Mouse (Mus musculus): Measurements from ENCODE around the gene Neil1. TPM values are rescaled to one million over a fixed set of nuclear protein-coding genes. Genes with fewer than 3 reads are reported as not detected.
A peak's percentile ranks its signal among the peaks of the same experiment; 100 is the strongest.

The Neil1 gene
- 1 to 10 TPM; 9.4 to 9.8 TPM for total RNA-seq (2021)
- long read RNA-seq, experiment 1, transcript Neil1-203 (10 exons, 1,693 nt): major isoform, 5 of 13 reads
- long read RNA-seq, experiment 1, partial matches to known transcripts: 1 of 13 reads
- long read RNA-seq, experiment 1, other reads (novel, unspliced or antisense): 6 of 13 reads
- long read RNA-seq, experiment 2, partial matches to known transcripts: 0 of 9 reads
- long read RNA-seq, experiment 2, other reads (novel, unspliced or antisense): 7 of 9 reads

GRCm38 (mm10) chr9:57148144-57148878 lies at the start of gene Neil1:
Gene Neil1, minus strand, starts transcription at chr9:57148305.
- intact Hi-C loops (cut with DNase I): no loop called here

GRCm38 (mm10) chr9:57197414-57197813 lies 49.3 kb upstream of the Neil1 start:
- DNase-seq (ENCODE audit: low spot score in 2 of 2): no peak
- intact Hi-C loops (cut with DNase I): no loop called here

More at GRCm38 (mm10) chr9:57148144-57148878, at the start of gene Neil1:
- peak; percentile 90 to 95 for DNase-seq (ENCODE audit: low spot score in 2 of 2)

- intact Hi-C loops (cut with DNase I): no loop called here
These were observed 48.6 kb upstream of the Neil1 start for GRCm38 (mm10) chr9:57196708-57197107.

GRCm38 (mm10) chr9:57168411-57168810 lies 20.3 kb upstream of the Neil1 start:
- intact Hi-C loops (cut with DNase I): no loop called here
- no peak for DNase-seq (ENCODE audit: low spot score in 2 of 2)

More at GRCm38 (mm10) chr9:57196708-57197107, 48.6 kb upstream of the Neil1 start:
- no peak for DNase-seq (ENCODE audit: low spot score in 2 of 2)

- intact Hi-C loops (cut with DNase I): no loop called here
These were observed 18.1 kb upstream of the Neil1 start for GRCm38 (mm10) chr9:57166173-57166572.

GRCm38 (mm10) chr9:57163137-57163536 lies 15.0 kb upstream of the Neil1 start:
- intact Hi-C loops (cut with DNase I): loop anchor here (5.0 kb wide), 1 partner anchor 54 kb away; no protein-coding TSS in a partner anchor
- no peak for DNase-seq (ENCODE audit: low spot score in 2 of 2)

More at GRCm38 (mm10) chr9:57166173-57166572, 18.1 kb upstream of the Neil1 start:
- DNase-seq (ENCODE audit: low spot score in 2 of 2): no peak

GRCm38 (mm10) chr9:57162496-57162895 lies 14.4 kb upstream of the Neil1 start:
- intact Hi-C loops (cut with DNase I): loop anchor here (5.0 kb wide), 1 partner anchor 55 kb away; no protein-coding TSS in a partner anchor
- DNase-seq (ENCODE audit: low spot score in 2 of 2): no peak

GRCm38 (mm10) chr9:57158506-57158905 lies 10.4 kb upstream of the Neil1 start:
- DNase-seq (ENCODE audit: low spot score in 2 of 2): no peak
- intact Hi-C loops (cut with DNase I): loop anchor here (5.0 kb wide), 1 partner anchor 274 kb away; no protein-coding TSS in a partner anchor

- peak; percentile 97 to 98 for DNase-seq (ENCODE audit: low spot score in 2 of 2)
- intact Hi-C loops (cut with DNase I): loop anchor here (5.0 kb wide), 1 partner anchor 274 kb away; no protein-coding TSS in a partner anchor
These were observed 9.9 kb upstream of the Neil1 start, which contains the start of gene Commd4 for GRCm38 (mm10) chr9:57158013-57158470. Gene Commd4, minus strand, starts transcription at chr9:57158331.

- intact Hi-C loops (cut with DNase I): loop anchor here (5.0 kb wide), 1 partner anchor 275 kb away; no protein-coding TSS in a partner anchor
- no peak for DNase-seq (ENCODE audit: low spot score in 2 of 2)
These were observed 9.4 kb upstream of the Neil1 start for GRCm38 (mm10) chr9:57157499-57157898.

GRCm38 (mm10) chr9:57156823-57157222 lies 8.7 kb upstream of the Neil1 start:
- intact Hi-C loops (cut with DNase I): loop anchor here (5.0 kb wide), 1 partner anchor 275 kb away; no protein-coding TSS in a partner anchor
- no peak for DNase-seq (ENCODE audit: low spot score in 2 of 2)

- no peak for DNase-seq (ENCODE audit: low spot score in 2 of 2)
These were observed 8.3 kb upstream of the Neil1 start for GRCm38 (mm10) chr9:57156383-57156782.

GRCm38 (mm10) chr9:57152331-57152730 lies 4.2 kb upstream of the Neil1 start:
- no peak for DNase-seq (ENCODE audit: low spot score in 2 of 2)
- intact Hi-C loops (cut with DNase I): no loop called here

More at GRCm38 (mm10) chr9:57156383-57156782, 8.3 kb upstream of the Neil1 start:
- intact Hi-C loops (cut with DNase I): loop anchor here (5.0 kb wide), 1 partner anchor 276 kb away; no protein-coding TSS in a partner anchor

GRCm38 (mm10) chr9:57150192-57150591 lies 2.1 kb upstream of the Neil1 start:
- DNase-seq (ENCODE audit: low spot score in 2 of 2): no peak
- intact Hi-C loops (cut with DNase I): no loop called here

GRCm38 (mm10) chr9:57149021-57149420 lies 916 bp upstream of the Neil1 start:
- intact Hi-C loops (cut with DNase I): no loop called here
- no peak for DNase-seq (ENCODE audit: low spot score in 2 of 2)

GRCm38 (mm10) chr9:57147205-57148143 lies 631 bp downstream of the Neil1 start:
- intact Hi-C loops (cut with DNase I): no loop called here
- no peak for DNase-seq (ENCODE audit: low spot score in 2 of 2)

- DNase-seq (ENCODE audit: low spot score in 2 of 2): no peak
- intact Hi-C loops (cut with DNase I): no loop called here
These were observed 1.5 kb downstream of the Neil1 start for GRCm38 (mm10) chr9:57146451-57147066.

GRCm38 (mm10) chr9:57144830-57145229 lies 3.3 kb downstream of the Neil1 start:
- intact Hi-C loops (cut with DNase I): no loop called here
- DNase-seq (ENCODE audit: low spot score in 2 of 2): no peak

- no peak for DNase-seq (ENCODE audit: low spot score in 2 of 2)
- intact Hi-C loops (cut with DNase I): no loop called here
These were observed 4.9 kb downstream of the Neil1 start for GRCm38 (mm10) chr9:57143212-57143611.
